Mouse (Mus musculus): Measurements from ENCODE around the gene Paip2b. TPM values are rescaled to one million over a fixed set of nuclear protein-coding genes. Genes with fewer than 3 reads are reported as not detected.

Paip2b gene
- total and polyA plus RNA-seq, 3 experiments = 18.4 to 21.0 TPM; not detected in 1

- no peak overlapping the region for H3K4me3 ChIP-seq (ENCODE audit: control insufficient read depth in 1 of 2, insufficient read depth in 1 of 2, low read depth in 2 of 2, low read length in 2 of 2)
- H3K79me2 ChIP-seq (ENCODE audit: control insufficient read depth, insufficient read depth, low read length, poor library complexity) = no peaks in the 10 kb centered on the region
- peaks cover 0 to 8% of the 10 kb centered on the region in 2 experiments; a peak in 2 of 4 replicates for H3K4me1 ChIP-seq (ENCODE audit: control insufficient read depth in 1 of 2, insufficient read depth in 2 of 2, low read length in 2 of 2)
- H3K27me3 ChIP-seq (ENCODE audit: control insufficient read depth in 1 of 2, insufficient read depth in 2 of 2, low read length in 2 of 2) = peaks cover 2 to 6% of the 10 kb centered on the region in 2 experiments; a peak in 3 of 4 replicates
- no peak overlapping the region for H3K9ac ChIP-seq (ENCODE audit: control insufficient read depth, low read depth, low read length, poor library complexity, severe bottlenecking)
- H3K27ac ChIP-seq (ENCODE audit: control insufficient read depth, low read depth, low read length) = no peak overlapping the region
- no peak for DNase-seq (ENCODE audit: low read depth, low spot score)
- H3K36me3 ChIP-seq (ENCODE audit: control insufficient read depth in 1 of 2, insufficient read depth in 2 of 2, low read length in 2 of 2) = peaks cover 0 to 7% of the 10 kb centered on the region in 2 experiments; a peak in 2 of 4 replicates
- no peak for TF ChIP-seq TBP (IDR thresholded peaks at IDR 0.05; ENCODE audit: low read depth, low read length)
- TF ChIP-seq ZKSCAN1 (IDR thresholded peaks at IDR 0.05; ENCODE audit: low read depth, low read length) = no peak
- no peak for TF ChIP-seq MXI1 (IDR thresholded peaks at IDR 0.05; ENCODE audit: low read depth, low read length)
- no peak for TF ChIP-seq EP300 (IDR thresholded peaks at IDR 0.05; ENCODE audit: low read depth in 1 of 2, low read length in 2 of 2)
- TF ChIP-seq TAL1 (IDR thresholded peaks at IDR 0.05; ENCODE audit: low read length) = no peak
- no peak for TF ChIP-seq E2F4 (IDR thresholded peaks at IDR 0.05; ENCODE audit: borderline replicate concordance, low read depth, low read length)
- TF ChIP-seq UBTF (IDR thresholded peaks at IDR 0.05; ENCODE audit: borderline replicate concordance, insufficient read depth, low read depth, low read length) = no peak
- no peak for TF ChIP-seq POLR2A (IDR thresholded peaks at IDR 0.05; ENCODE audit: control insufficient read depth in 1 of 2, insufficient read depth in 1 of 2, low read depth in 1 of 2, low read length in 2 of 2, poor library complexity in 1 of 2)
- no peak for TF ChIP-seq RAD21 (IDR thresholded peaks at IDR 0.05; ENCODE audit: low read depth, low read length)
- no peak for TF ChIP-seq ELF1 (IDR thresholded peaks at IDR 0.05; ENCODE audit: low read depth, low read length)
- TF ChIP-seq CTCF (IDR thresholded peaks at IDR 0.05 in 2 of 3, conservative IDR thresholded peaks at IDR 0.05 in 1 of 3; ENCODE audit: control insufficient read depth in 1 of 3, insufficient read depth in 1 of 3, low read depth in 2 of 3, low read length in 3 of 3, poor library complexity in 1 of 3, severe bottlenecking in 1 of 3) = no peak
- TF ChIP-seq NELFE (IDR thresholded peaks at IDR 0.05; ENCODE audit: low read depth, low read length) = no peak
- no peak for TF ChIP-seq USF2 (IDR thresholded peaks at IDR 0.05; ENCODE audit: borderline replicate concordance in 1 of 2, insufficient read depth in 1 of 2, low read depth in 1 of 2, low read length in 2 of 2)
- H3K9me3 ChIP-seq (replicated peaks; ENCODE audit: insufficient read depth, low read length) = no peaks in the 10 kb centered on the region
Measured at GRCm38 (mm10) chr6:83860033-83860432, 28.5 kb upstream of the Paip2b start.

GRCm38 (mm10) chr6:83857476-83857875, 25.9 kb upstream of the Paip2b start:
- Histone ChIP-seq H3K36me3 (ENCODE audit: control insufficient read depth in 1 of 2, insufficient read depth in 2 of 2, low read length in 2 of 2) (no peaks in the 10 kb centered on the region), H3K4me1 (ENCODE audit: control insufficient read depth in 1 of 2, insufficient read depth in 2 of 2, low read length in 2 of 2) (peaks cover 0 to 7% of the 10 kb centered on the region in 2 experiments; a peak in 2 of 4 replicates), H3K9me3 (replicated peaks; ENCODE audit: insufficient read depth, low read length) (no peaks in the 10 kb centered on the region), H3K27me3 (ENCODE audit: control insufficient read depth in 1 of 2, insufficient read depth in 2 of 2, low read length in 2 of 2) (peaks cover 2 to 6% of the 10 kb centered on the region in 2 experiments; a peak in 3 of 4 replicates), H3K9ac (ENCODE audit: control insufficient read depth, low read depth, low read length, poor library complexity, severe bottlenecking) (no peak overlapping the region), H3K79me2 (ENCODE audit: control insufficient read depth, insufficient read depth, low read length, poor library complexity) (no peaks in the 10 kb centered on the region), H3K4me3 (ENCODE audit: control insufficient read depth in 1 of 2, insufficient read depth in 1 of 2, low read depth in 2 of 2, low read length in 2 of 2) (no peak overlapping the region), H3K27ac (ENCODE audit: control insufficient read depth, low read depth, low read length) (no peak overlapping the region)
- no peak for TF ChIP-seq MYC (IDR thresholded peaks at IDR 0.05; ENCODE audit: low read depth, low read length)
- TF ChIP-seq MAZ (IDR thresholded peaks at IDR 0.05; ENCODE audit: low read depth, low read length) = no peak
- no peak for TF ChIP-seq RCOR1 (IDR thresholded peaks at IDR 0.05; ENCODE audit: low read depth, low read length)
- TF ChIP-seq SMC3 (IDR thresholded peaks at IDR 0.05; ENCODE audit: low read depth, low read length) = no peak
- no peak for TF ChIP-seq ZC3H11A (IDR thresholded peaks at IDR 0.05; ENCODE audit: low read depth, low read length)
- TF ChIP-seq MEF2A (IDR thresholded peaks at IDR 0.05; ENCODE audit: extremely low read depth, insufficient replicate concordance, low read depth, low read length, poor library complexity, severe bottlenecking) = no peak
- no peak for TF ChIP-seq NRF1 (IDR thresholded peaks at IDR 0.05; ENCODE audit: insufficient read depth, low read depth, low read length, poor library complexity, severe bottlenecking)
- TF ChIP-seq UBTF (IDR thresholded peaks at IDR 0.05; ENCODE audit: borderline replicate concordance, insufficient read depth, low read depth, low read length) = no peak
- TF ChIP-seq TAL1 (IDR thresholded peaks at IDR 0.05; ENCODE audit: low read length) = no peak
- TF ChIP-seq EP300 (IDR thresholded peaks at IDR 0.05; ENCODE audit: low read depth in 1 of 2, low read length in 2 of 2) = no peak
- DNase-seq (ENCODE audit: low read depth, low spot score) = no peak

Data from MEL (cell line).